Mouse (Mus musculus) kidney, adult 18-20 months (tissue): ENCODE data around the gene Kmt5b.
A peak's percentile ranks its signal among the peaks of the same experiment; 100 is the strongest.

Experiments used
- DNase-seq: peaks from one replicate; pipeline ENCODE4 v3.0.0; 2021

The Kmt5b gene

GRCm38 (mm10) chr19:3768697-3769383 lies 1.6 kb downstream of the Kmt5b start:
- peak; percentile 94 for DNase-seq

- no peak for DNase-seq
Measured at GRCm38 (mm10) chr19:3769533-3769932, 2.3 kb downstream of the Kmt5b start.

GRCm38 (mm10) chr19:3774159-3774558 lies 6.9 kb downstream of the Kmt5b start:
- DNase-seq = peak; percentile 13

- no peak for DNase-seq
Measured at GRCm38 (mm10) chr19:3778713-3779112, 11.5 kb downstream of the Kmt5b start.

- DNase-seq = no peak
Measured at GRCm38 (mm10) chr19:3790077-3790476, 22.9 kb downstream of the Kmt5b start.

DNA sequence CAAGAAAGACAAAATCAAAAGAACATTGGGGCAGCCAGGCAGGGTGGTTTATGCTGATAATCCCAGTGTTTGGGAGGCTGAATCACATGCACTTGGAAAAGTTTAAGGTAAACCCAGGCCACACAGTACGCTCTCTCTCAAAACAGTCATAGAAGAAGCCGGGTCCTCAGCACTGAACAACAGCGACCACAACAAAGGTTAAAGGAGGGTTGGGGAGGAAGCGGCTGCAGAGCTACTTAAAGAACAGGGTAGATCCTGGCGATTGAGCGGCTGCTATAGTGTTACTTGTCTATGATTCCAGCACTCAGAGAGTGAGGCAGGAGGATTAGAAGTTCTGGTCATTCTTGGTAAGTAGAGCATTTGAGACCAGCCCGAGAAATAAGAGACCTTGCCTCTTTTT lies 38.3 kb downstream of the Kmt5b start:
- DNase-seq = no peak

DNA sequence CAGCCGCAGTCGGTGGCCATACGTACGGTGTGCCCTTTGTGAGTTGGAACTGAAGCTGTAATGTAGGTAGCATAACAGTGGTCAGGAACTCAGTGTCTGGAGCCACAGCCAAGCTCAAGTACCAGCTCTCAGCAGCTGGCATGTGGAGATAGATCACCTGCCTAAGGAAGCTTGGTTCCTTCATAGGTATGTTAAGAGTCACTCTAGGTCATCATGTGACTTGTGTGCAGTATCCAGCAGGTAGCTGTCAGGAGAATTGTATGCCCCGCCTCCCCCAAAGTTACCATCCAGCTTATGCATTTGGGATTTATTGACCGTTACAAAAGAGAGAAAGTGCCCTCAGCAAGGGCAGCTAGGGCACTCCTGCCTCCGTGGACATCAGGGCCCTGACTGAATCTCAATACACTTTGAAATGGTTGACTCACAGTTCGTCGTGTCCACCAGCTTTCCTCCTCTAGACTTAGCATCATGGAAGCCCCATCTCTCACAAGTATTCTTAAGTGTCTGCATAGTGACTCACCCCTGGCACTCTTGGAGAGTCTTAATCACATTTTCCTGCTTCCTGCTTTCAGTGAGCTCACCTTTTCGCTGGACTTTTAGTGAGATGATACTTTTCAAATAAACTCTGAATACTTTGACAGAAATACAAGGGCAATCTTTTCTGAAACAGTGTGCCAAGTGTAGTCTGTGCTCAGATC lies 43.5 kb downstream of the Kmt5b start:
- no peak for DNase-seq

DNA sequence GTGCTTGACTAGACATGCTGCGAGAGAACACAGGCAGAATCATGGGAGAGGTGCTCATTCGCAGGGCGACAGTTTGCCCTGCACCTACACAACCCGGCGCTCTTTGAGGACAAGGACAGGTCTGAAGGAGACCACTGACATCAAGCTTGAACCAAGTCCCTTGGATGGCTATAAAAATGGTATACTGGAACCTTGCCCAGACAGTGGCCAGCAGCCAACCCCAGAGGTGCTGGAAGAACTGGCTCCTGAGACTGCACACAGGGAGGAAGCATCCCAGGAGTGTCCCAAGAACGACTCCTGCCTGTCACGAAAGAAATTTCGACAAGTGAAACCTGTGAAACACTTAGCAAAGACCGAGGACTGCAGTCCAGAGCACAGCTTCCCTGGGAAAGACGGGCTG lies 47.2 kb downstream of the Kmt5b start:
- peak; percentile 71 for DNase-seq

DNA sequence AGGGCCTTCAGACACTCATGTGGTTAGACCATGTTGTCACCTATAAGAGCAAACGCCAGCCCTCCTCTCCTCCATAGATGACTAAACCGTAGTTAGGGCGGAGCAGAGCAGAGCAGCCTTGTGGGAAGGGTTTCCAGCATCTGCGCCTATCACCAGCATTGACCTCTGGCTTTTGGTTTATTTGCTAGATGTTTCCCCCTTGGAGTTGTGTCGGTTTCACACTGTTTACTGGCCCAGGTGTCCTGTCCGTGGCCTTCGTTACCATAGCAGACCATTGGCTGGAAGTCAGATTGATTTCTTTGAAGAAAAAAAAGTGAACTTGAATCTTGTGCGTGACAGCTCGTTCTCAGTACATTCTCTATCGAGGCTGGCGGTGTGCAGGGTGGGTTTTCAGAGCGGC lies 48.6 kb downstream of the Kmt5b start:
- DNase-seq = no peak

DNA sequence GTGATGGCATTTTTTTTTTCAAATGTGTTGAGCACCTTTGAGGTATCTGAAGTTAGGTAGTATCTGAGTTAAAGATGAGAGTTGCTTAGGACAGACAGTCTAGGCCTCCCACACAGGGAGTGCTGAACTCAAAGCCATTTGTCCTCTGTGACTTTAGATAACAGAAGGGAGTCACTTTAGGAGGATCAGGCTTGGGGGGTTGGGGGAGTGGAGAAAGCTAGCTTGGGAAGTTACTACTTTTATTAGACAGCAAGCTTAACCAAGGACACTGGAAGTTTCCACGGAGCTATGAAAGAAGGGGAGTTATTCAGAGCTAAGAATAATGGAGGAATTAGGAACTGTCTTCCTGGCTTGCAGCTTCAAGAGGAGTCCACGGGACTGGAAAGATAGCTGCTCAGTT lies 51.9 kb downstream of the Kmt5b start:
- no peak for DNase-seq

GRCm38 (mm10) chr19:3819899-3820444 lies 52.8 kb downstream of the Kmt5b start:
- no peak for DNase-seq

DNA sequence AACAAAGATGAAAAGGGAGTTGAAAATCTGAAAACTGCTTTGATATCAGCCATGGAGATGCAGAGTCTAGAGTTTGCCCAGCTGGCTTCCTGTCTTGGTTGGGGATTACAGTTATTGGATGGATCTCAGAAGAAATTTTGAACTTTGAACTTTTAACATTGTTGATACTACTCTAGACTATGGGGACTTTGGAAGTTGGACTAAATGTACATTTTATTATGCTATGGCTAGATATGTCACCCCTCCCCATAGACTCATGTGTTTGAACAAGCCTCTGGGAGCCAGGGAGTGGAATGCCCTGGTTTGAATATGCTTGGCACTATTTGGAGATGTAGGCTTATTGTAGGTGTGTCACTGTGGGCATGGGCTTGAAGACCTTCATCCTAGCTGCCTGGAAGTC lies 57.8 kb downstream of the Kmt5b start:
- no peak for DNase-seq

- no peak for DNase-seq
Measured at GRCm38 (mm10) chr19:3829863-3830262, 62.6 kb downstream of the Kmt5b start.

DNA sequence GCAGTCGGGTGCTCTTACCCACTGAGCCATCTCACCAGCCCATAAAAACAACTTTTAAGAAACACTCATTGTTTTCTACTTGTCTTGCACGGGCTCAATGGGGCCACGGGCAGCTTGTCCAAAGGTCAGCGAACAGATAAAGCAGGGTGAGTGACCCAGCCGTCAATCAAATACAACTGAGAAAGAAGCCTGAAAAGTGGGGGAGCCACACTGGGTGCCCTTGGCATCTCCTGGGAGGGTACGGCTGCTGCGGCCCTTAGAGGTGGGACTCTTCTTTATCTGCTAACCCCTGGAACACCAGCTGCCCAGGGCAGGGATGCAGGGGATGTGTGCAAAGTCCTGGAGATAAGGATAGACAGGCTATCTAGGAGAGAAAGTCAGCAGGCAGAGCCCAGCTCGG lies 64.5 kb downstream of the Kmt5b start:
- peak; percentile 65 for DNase-seq

- peak; percentile 89 for DNase-seq
Measured at GRCm38 (mm10) chr19:3832851-3833353, 65.7 kb downstream of the Kmt5b start.

- DNase-seq = no peak
Measured at GRCm38 (mm10) chr19:3834301-3834700, 67.1 kb downstream of the Kmt5b start.

GRCm38 (mm10) chr19:3836791-3837190 lies 69.6 kb downstream of the Kmt5b start:
- no peak for DNase-seq

GRCm38 (mm10) chr19:3838931-3839330 lies 71.7 kb downstream of the Kmt5b start:
- DNase-seq = no peak

GRCm38 (mm10) chr19:3839686-3840085 lies 72.5 kb downstream of the Kmt5b start:
- no peak for DNase-seq

DNA sequence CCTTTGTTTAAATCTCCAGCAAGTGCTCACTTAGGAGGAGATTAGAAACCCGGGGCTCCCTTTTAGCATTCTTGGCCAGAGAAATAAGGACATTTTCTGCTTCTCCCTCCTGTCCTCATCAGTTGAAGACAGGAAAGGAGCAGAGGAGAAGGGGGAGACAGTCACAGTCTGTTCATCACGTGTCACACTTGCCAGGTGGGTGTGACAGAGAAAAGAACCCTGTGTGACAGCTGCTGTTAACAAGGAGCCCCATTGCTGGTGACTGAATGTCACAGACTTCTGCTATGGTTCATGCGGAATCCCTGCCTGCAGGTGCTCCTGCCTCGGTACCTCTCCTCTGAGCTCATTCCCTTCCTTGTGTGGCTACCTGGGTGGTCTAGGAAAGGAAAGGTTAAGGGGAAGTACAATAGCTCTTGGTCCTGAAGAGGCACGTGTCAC lies 73.0 kb downstream of the Kmt5b start:
- no peak for DNase-seq

DNA sequence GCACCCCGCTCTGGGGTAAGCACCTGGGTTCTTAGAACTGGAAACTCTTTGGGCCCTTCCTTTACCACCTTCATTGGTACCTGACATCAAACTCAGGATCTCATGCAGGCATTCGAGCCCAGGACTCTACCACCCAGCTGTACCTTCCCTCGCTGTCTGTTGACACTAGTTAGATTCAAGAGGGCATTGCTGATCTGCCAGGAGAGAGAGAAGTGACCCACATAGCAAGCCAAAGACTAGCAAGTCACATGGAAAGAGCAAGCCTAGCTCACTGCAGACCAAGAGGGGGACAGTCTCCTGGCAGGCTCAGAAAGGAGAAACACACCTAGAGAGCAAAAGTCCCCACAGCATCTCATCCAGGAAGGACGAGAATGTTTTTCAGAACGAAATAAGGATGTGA lies 73.5 kb downstream of the Kmt5b start:
- no peak for DNase-seq

DNA sequence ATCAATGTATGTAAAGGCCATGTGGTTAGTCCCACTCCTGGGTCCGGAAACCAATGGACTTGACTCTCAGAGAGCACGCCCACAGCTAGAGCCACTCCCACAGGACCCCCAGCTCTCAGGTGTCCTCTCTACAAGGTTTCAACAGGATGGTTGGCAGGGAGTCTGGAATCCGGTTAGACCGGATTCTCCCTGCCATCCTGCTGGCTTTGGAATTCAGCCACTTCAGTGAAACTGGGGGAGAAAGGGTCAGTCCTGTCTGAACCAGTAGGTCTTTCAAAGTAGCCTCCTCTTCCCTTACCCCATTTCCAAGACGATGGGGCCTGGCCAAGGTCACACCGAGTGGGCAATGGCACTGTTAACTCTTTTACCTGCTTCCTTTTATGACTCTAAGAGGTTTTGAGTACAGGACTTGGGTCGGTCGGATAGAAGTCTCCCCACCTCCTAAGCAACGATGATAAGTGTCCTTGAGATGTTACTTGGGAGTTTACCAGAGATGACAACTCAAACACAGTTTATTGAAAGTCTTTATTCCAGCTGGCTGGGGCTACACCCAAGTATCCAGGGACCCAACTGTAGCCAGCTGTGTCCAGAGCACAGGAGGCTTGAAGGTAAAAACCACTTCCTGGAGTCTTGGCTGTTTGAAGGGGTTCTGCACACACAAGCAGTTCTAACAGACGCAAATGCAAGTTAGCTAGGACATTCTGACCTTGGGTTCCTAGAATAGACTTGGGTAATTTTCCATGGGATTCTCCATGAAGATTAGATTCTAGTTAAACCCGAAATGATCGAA lies 75.3 kb downstream of the Kmt5b start:
- peak; percentile 73 for DNase-seq

DNA sequence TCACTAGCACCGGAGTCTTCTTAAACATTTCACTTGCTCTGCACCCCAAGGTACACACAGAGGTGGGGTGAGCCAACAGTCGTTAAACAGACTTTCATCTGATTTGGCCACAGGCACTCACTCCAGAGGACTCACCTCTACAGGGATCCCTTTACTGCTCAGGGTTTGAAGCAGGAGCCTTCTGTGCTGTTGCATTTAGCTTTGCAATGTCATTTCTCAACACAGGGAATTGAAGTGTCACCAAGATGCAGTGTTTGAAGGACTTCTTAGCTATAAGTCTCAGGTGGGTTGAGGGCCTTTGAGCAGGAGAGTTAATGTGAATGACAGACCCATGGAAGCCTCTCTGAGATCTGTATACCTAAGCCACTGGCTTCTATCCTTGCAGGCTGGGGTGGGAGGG lies 76.4 kb downstream of the Kmt5b start:
- no peak for DNase-seq
